Mouse (Mus musculus): ENCODE measurements around the gene Arl3. TPM values are rescaled to one million over a fixed set of nuclear protein-coding genes. Genes with fewer than 3 reads are reported as not detected.

The Arl3 gene
- 78.6 and 85.4 TPM in 2 replicates for polyA plus RNA-seq (2014; fragmentation: Nextera tagmentation; extraction: Ambion mirVana)

DNA sequence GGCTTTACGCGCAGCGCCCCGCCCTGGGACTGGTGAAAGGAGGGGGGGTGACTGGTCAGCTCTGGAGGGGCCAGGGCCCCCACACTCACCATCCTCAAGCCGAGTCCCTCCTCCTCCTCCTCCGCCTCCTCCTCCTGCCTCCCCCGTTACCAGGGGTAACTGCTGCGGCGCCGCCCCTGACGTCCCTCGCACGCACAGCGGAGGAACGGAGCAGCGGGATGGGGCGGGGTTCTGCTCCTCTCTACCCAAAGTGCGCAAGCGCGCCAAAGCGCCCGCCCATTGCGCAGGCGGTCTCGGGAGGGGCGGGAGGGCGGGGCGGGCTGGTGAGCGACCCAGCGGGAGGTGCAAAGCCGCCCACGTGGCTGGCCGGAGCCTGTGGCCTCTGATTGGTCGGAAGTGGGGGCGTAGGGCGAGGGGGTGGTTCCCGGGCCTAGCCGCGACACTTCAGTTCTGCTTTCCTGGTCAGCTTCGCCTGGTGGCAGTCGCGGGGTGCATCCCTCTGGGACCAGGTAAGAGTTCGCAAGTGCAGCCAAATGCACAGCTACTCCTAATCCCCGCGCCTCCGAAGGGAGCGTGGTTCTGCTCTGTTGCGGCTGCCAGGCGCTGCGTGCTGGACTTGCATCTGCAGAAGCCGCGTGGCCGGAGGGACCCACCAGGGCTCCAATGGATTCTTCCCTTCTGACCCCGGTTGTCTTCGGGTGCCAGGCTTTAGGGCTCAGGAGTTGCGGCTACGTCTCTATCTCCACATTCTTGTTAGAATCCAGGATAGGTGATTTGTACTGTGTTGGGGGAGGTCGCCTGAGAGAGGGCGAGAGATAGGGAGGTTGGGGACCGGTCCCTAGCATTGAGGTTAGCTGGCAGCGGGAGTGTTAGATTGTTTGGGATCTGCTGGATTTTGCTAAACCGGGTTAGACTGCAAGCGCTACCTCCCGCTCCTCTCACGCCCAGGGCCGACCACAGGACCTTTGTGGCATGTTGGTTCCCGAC, at the start of gene Arl3, which contains the start of gene Sfxn2:
Gene Arl3, minus strand, starts transcription at position 248 of the 987 bp plus-strand sequence.
Gene Sfxn2, plus strand, starts transcription at position 415 of the 987 bp plus-strand sequence.
- TF ChIP-seq CTCF (IDR thresholded peaks at IDR 0.05; ENCODE audit: low read depth), result peak; percentile 52
- Histone ChIP-seq H3K9me3 (ENCODE audit: low read depth, low read length) (no peaks in the 10 kb centered on the region), H3K27ac (ENCODE audit: low read depth) (peak within 1 kb of the TSS; percentile 69), H3K4me3 (ENCODE audit: low read depth, low read length) (peak within 1 kb of the TSS; percentile 61), H3K36me3 (ENCODE audit: insufficient read depth) (no peaks in the 10 kb centered on the region), H3K4me2 (peak within 1 kb of the TSS; percentile 80), H3K4me1 (ENCODE audit: insufficient read depth) (0 out of 2 replicates have a peak, but pooled peaks cover 7% of the 10 kb centered on the region), H3K27me3 (ENCODE audit: insufficient read depth, low read length) (no peaks in the 10 kb centered on the region), H3K9ac (peak within 1 kb of the TSS; percentile 67)
- WGBS, result under 1% methylated on average over 64 of the region's 67 CpGs
- ATAC-seq (ENCODE audit: insufficient read depth) (peak; percentile 96), DNase-seq (peak; percentile 98)

- no peak for TF ChIP-seq CTCF (IDR thresholded peaks at IDR 0.05; ENCODE audit: low read depth)
These were observed 49.7 kb upstream of the Arl3 start for GRCm38 (mm10) chr19:46622659-46623193.

GRCm38 (mm10) chr19:46621236-46622183, 48.5 kb upstream of the Arl3 start:
- ATAC-seq (ENCODE audit: insufficient read depth), result no peak
- peak; percentile 58 for DNase-seq
- H3K9me3 ChIP-seq (ENCODE audit: low read depth, low read length), result no peaks in the 10 kb centered on the region
- H3K36me3 ChIP-seq (ENCODE audit: insufficient read depth), result 0 out of 2 replicates have a peak, but pooled peaks cover 6% of the 10 kb centered on the region
- no peak overlapping the region for H3K9ac ChIP-seq
- no peak for TF ChIP-seq CTCF (IDR thresholded peaks at IDR 0.05; ENCODE audit: low read depth)
- H3K27me3 ChIP-seq (ENCODE audit: insufficient read depth, low read length), result no peaks in the 10 kb centered on the region
- peaks cover 57% of the 10 kb centered on the region for H3K4me1 ChIP-seq (ENCODE audit: insufficient read depth)
- H3K27ac ChIP-seq (ENCODE audit: low read depth), result peak overlapping the region; percentile 92; the same call in 1 of the 2 replicates
- H3K4me2 ChIP-seq, result no peak overlapping the region
- H3K4me3 ChIP-seq (ENCODE audit: low read depth, low read length), result no peak overlapping the region
- 63% methylated on average over 19 of the region's 19 CpGs for WGBS

More at GRCm38 (mm10) chr19:46622659-46623193, 49.7 kb upstream of the Arl3 start:
- H3K27me3 ChIP-seq (ENCODE audit: insufficient read depth, low read length), result no peaks in the 10 kb centered on the region
- WGBS, result 21% methylated on average over 12 of the region's 12 CpGs
- 0 out of 2 replicates have a peak, but pooled peaks cover 7% of the 10 kb centered on the region for H3K36me3 ChIP-seq (ENCODE audit: insufficient read depth)
- DNase-seq (no peak), ATAC-seq (ENCODE audit: insufficient read depth) (no peak)
- peak overlapping the region; percentile 39 for H3K4me3 ChIP-seq (ENCODE audit: low read depth, low read length)
- no peaks in the 10 kb centered on the region for H3K9me3 ChIP-seq (ENCODE audit: low read depth, low read length)
- H3K9ac ChIP-seq, result peak overlapping the region; percentile 54
- H3K4me2 ChIP-seq, result peak overlapping the region; percentile 73
- peak overlapping the region; percentile 92 for H3K27ac ChIP-seq (ENCODE audit: low read depth)
- H3K4me1 ChIP-seq (ENCODE audit: insufficient read depth), result peaks cover 61% of the 10 kb centered on the region

- Histone ChIP-seq H3K27ac (ENCODE audit: low read depth) (peak overlapping the region; percentile 60), H3K4me1 (ENCODE audit: insufficient read depth) (peaks cover 53% of the 10 kb centered on the region), H3K4me3 (ENCODE audit: low read depth, low read length) (no peak overlapping the region), H3K9me3 (ENCODE audit: low read depth, low read length) (no peaks in the 10 kb centered on the region), H3K36me3 (ENCODE audit: insufficient read depth) (peaks cover 4% of the 10 kb centered on the region; the same call in 1 of the 2 replicates), H3K27me3 (ENCODE audit: insufficient read depth, low read length) (no peaks in the 10 kb centered on the region), H3K9ac (no peak overlapping the region), H3K4me2 (no peak overlapping the region)
- TF ChIP-seq CTCF (IDR thresholded peaks at IDR 0.05; ENCODE audit: low read depth), result no peak
- ATAC-seq (ENCODE audit: insufficient read depth) (no peak), DNase-seq (peak; percentile 64)
- WGBS, result 59% methylated on average over 14 of the region's 14 CpGs
These were observed 47.2 kb upstream of the Arl3 start for GRCm38 (mm10) chr19:46620016-46620808.

GRCm38 (mm10) chr19:46619518-46619917, 46.5 kb upstream of the Arl3 start:
- Histone ChIP-seq H3K27me3 (ENCODE audit: insufficient read depth, low read length) (no peaks in the 10 kb centered on the region), H3K27ac (ENCODE audit: low read depth) (peak overlapping the region; percentile 60), H3K9me3 (ENCODE audit: low read depth, low read length) (no peaks in the 10 kb centered on the region), H3K36me3 (ENCODE audit: insufficient read depth) (peaks cover 2% of the 10 kb centered on the region; the same call in 1 of the 2 replicates), H3K4me2 (no peak overlapping the region), H3K4me3 (ENCODE audit: low read depth, low read length) (no peak overlapping the region), H3K4me1 (ENCODE audit: insufficient read depth) (peaks cover 47% of the 10 kb centered on the region), H3K9ac (no peak overlapping the region)
- TF ChIP-seq CTCF (IDR thresholded peaks at IDR 0.05; ENCODE audit: low read depth), result no peak
- no peak for ATAC-seq (ENCODE audit: insufficient read depth)
- 86% methylated on average over 6 of the region's 6 CpGs for WGBS
- no peak for DNase-seq

Measured in lung, embryonic 14.5 days (tissue).